Mouse (Mus musculus): ENCODE results near the gene St3gal6.

St3gal6 gene

GRCm38 (mm10) chr16:58521182-58521581 is 2.9 kb downstream of the St3gal6 start:
- no peak for DNase-seq (ENCODE audit: low spot score in 2 of 2)

- DNase-seq (ENCODE audit: low spot score in 2 of 2): no peak
These were observed 3.6 kb downstream of the St3gal6 start for GRCm38 (mm10) chr16:58520457-58520856.

GRCm38 (mm10) chr16:58519650-58520073 is 4.4 kb downstream of the St3gal6 start:
- no peak for DNase-seq (ENCODE audit: low spot score in 2 of 2)

- no peak for DNase-seq (ENCODE audit: low spot score in 2 of 2)
These were observed 6.9 kb downstream of the St3gal6 start for GRCm38 (mm10) chr16:58516960-58517798.

GRCm38 (mm10) chr16:58516161-58516560 is 7.9 kb downstream of the St3gal6 start:
- DNase-seq (ENCODE audit: low spot score in 2 of 2): no peak

- DNase-seq (ENCODE audit: low spot score in 2 of 2): no peak
These were observed 9.5 kb downstream of the St3gal6 start for GRCm38 (mm10) chr16:58514565-58514964.

GRCm38 (mm10) chr16:58513755-58514154 is 10.3 kb downstream of the St3gal6 start:
- no peak for DNase-seq (ENCODE audit: low spot score in 2 of 2)

GRCm38 (mm10) chr16:58512887-58513286 is 11.2 kb downstream of the St3gal6 start:
- DNase-seq (ENCODE audit: low spot score in 2 of 2): no peak

- DNase-seq (ENCODE audit: low spot score in 2 of 2): no peak
These were observed 11.8 kb downstream of the St3gal6 start for GRCm38 (mm10) chr16:58512181-58512761.

- no peak for DNase-seq (ENCODE audit: low spot score in 2 of 2)
These were observed 19.1 kb downstream of the St3gal6 start for GRCm38 (mm10) chr16:58504945-58505344.

GRCm38 (mm10) chr16:58502566-58502965 is 21.5 kb downstream of the St3gal6 start:
- DNase-seq (ENCODE audit: low spot score in 2 of 2): no peak

- no peak for DNase-seq (ENCODE audit: low spot score in 2 of 2)
These were observed 22.2 kb downstream of the St3gal6 start for GRCm38 (mm10) chr16:58501760-58502301.

GRCm38 (mm10) chr16:58499650-58500049 is 24.4 kb downstream of the St3gal6 start:
- no peak for DNase-seq (ENCODE audit: low spot score in 2 of 2)

GRCm38 (mm10) chr16:58499172-58499584 is 24.9 kb downstream of the St3gal6 start:
- no peak for DNase-seq (ENCODE audit: low spot score in 2 of 2)

- DNase-seq (ENCODE audit: low spot score in 2 of 2): no peak
These were observed 25.9 kb downstream of the St3gal6 start for GRCm38 (mm10) chr16:58497886-58498713.

- no peak for DNase-seq (ENCODE audit: low spot score in 2 of 2)
These were observed 27.3 kb downstream of the St3gal6 start for GRCm38 (mm10) chr16:58496791-58497190.

GRCm38 (mm10) chr16:58487861-58488260 is 36.2 kb downstream of the St3gal6 start:
- DNase-seq (ENCODE audit: low spot score in 2 of 2): peak; percentile 17 to 30

GRCm38 (mm10) chr16:58482296-58482695 is 41.7 kb downstream of the St3gal6 start:
- DNase-seq (ENCODE audit: low spot score in 2 of 2): no peak

- DNase-seq (ENCODE audit: low spot score in 2 of 2): no peak
These were observed 42.2 kb downstream of the St3gal6 start for GRCm38 (mm10) chr16:58481906-58482270.

- no peak for DNase-seq (ENCODE audit: low spot score in 2 of 2)
These were observed 42.7 kb downstream of the St3gal6 start for GRCm38 (mm10) chr16:58481219-58481905.

GRCm38 (mm10) chr16:58479898-58480448 is 44.1 kb downstream of the St3gal6 start:
- DNase-seq (ENCODE audit: low spot score in 2 of 2): no peak

All from left cerebral cortex, adult 9 months (tissue).